Mouse (Mus musculus) T-cell, adult 2 months (primary cell): ENCODE results near the gene Defa32.
"Not testable (repeated sequence)": the region's sequence is repeated elsewhere in the genome, so short reads cannot be mapped to it uniquely, and the experiment has no call there.

Source experiments
- DNase-seq: peaks from one replicate; pipeline ENCODE4 v3.0.0; 2022; ENCODE audit warnings: low spot score

The Defa32 gene

GRCm38 (mm10) chr8:21528732-21529131 is at the start of gene Defa32:
Gene Defa32 (plus strand): TSS chr8:21529032.
- DNase-seq: not testable (repeated sequence)

DNA sequence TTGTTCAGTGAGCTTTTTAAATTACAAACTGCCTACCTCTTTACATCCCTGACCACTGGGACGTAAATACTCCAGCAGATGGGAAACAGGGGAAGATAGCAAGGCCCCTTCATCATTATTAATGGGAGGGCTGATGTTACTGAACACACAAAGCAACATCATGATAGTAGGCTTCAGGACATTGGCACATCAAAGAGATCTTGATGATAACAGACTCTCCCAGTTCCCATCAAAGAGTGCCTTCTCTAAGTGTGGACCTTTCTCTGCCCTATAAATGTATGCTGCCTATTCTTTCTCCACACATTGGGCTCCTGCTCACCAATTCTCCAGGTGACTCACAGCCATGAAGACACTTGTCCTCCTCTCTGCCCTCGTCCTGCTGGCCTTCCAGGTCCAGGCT is 19.9 kb upstream of the Defa32 start, which contains the start of gene Defa20:
Defa20 (plus strand) TSS at position 301 of the 400 bp plus-strand sequence.
- DNase-seq: not testable (repeated sequence)

GRCm38 (mm10) chr8:21565086-21565485 is 36.3 kb downstream of the Defa32 start, which contains the start of gene Defa37:
Gene Defa37 (plus strand): TSS chr8:21565386.
- not testable (repeated sequence) for DNase-seq
